Mouse (Mus musculus): ENCODE measurements around the gene Steap3. TPM values are rescaled to one million over a fixed set of nuclear protein-coding genes. Genes with fewer than 3 reads are reported as not detected.
A peak's percentile ranks its signal among the peaks of the same experiment; 100 is the strongest.

The Steap3 gene
- total and polyA plus RNA-seq, 2 experiments from 2014 or later, result 19.6 to 38.7 TPM

- no peaks in the 10 kb centered on the region for H3K4me1 ChIP-seq (ENCODE audit: control insufficient read depth, insufficient read depth)
- no peak for ATAC-seq (ENCODE audit: insufficient read depth, low read depth)
- no peak for DNase-seq (ENCODE audit: low spot score)
These were observed 40.3 kb downstream of the Steap3 start for GRCm38 (mm10) chr1:120232170-120232569.

GRCm38 (mm10) chr1:120231334-120231733, 41.2 kb downstream of the Steap3 start:
- Histone ChIP-seq H3K9me3 (replicated peaks; ENCODE audit: control insufficient read depth, low read length) (no peaks in the 10 kb centered on the region), H3K9ac (replicated peaks; ENCODE audit: low read depth, low read length) (no peak overlapping the region), H3K27ac (ENCODE audit: low read depth) (no peak overlapping the region), H3K4me2 (ENCODE audit: low read depth, low read length) (no peak overlapping the region), H3K27me3 (ENCODE audit: control insufficient read depth, insufficient read depth, low read length) (no peaks in the 10 kb centered on the region), H3K4me3 (ENCODE audit: low read depth, low read length) (no peak overlapping the region), H3K4me1 (ENCODE audit: control insufficient read depth, insufficient read depth) (no peaks in the 10 kb centered on the region), H3K36me3 (replicated peaks; ENCODE audit: control insufficient read depth, insufficient read depth, low read length) (0 out of 2 replicates have a peak, but pooled peaks cover 12% of the 10 kb centered on the region)
- ATAC-seq (ENCODE audit: insufficient read depth, low read depth) (peak; percentile 42; the same call in 1 of the 2 replicates), DNase-seq (ENCODE audit: low spot score) (peak; percentile 20)
- 8% methylated on average over 6 of the region's 6 CpGs for WGBS
- TF ChIP-seq EP300 (IDR thresholded peaks at IDR 0.05; ENCODE audit: low read depth), result no peak
- TF ChIP-seq CTCF (IDR thresholded peaks at IDR 0.05; ENCODE audit: low read depth), result peak; percentile 68

More at GRCm38 (mm10) chr1:120232170-120232569, 40.3 kb downstream of the Steap3 start:
- 73% methylated on average over 6 of the region's 6 CpGs for WGBS
- no peaks in the 10 kb centered on the region for H3K9me3 ChIP-seq (replicated peaks; ENCODE audit: control insufficient read depth, low read length)
- no peak for TF ChIP-seq CTCF (IDR thresholded peaks at IDR 0.05; ENCODE audit: low read depth)
- TF ChIP-seq EP300 (IDR thresholded peaks at IDR 0.05; ENCODE audit: low read depth), result no peak
- H3K36me3 ChIP-seq (replicated peaks; ENCODE audit: control insufficient read depth, insufficient read depth, low read length), result 0 out of 2 replicates have a peak, but pooled peaks cover 7% of the 10 kb centered on the region
- no peak overlapping the region for H3K4me3 ChIP-seq (ENCODE audit: low read depth, low read length)
- H3K27me3 ChIP-seq (ENCODE audit: control insufficient read depth, insufficient read depth, low read length), result no peaks in the 10 kb centered on the region
- no peak overlapping the region for H3K9ac ChIP-seq (replicated peaks; ENCODE audit: low read depth, low read length)
- H3K27ac ChIP-seq (ENCODE audit: low read depth), result no peak overlapping the region
- H3K4me2 ChIP-seq (ENCODE audit: low read depth, low read length), result no peak overlapping the region

GRCm38 (mm10) chr1:120229723-120230471, 42.6 kb downstream of the Steap3 start:
- Histone ChIP-seq H3K4me2 (ENCODE audit: low read depth, low read length) (no peak overlapping the region), H3K4me3 (ENCODE audit: low read depth, low read length) (no peak overlapping the region), H3K36me3 (replicated peaks; ENCODE audit: control insufficient read depth, insufficient read depth, low read length) (0 out of 2 replicates have a peak, but pooled peaks cover 12% of the 10 kb centered on the region), H3K27me3 (ENCODE audit: control insufficient read depth, insufficient read depth, low read length) (no peaks in the 10 kb centered on the region), H3K4me1 (ENCODE audit: control insufficient read depth, insufficient read depth) (no peaks in the 10 kb centered on the region), H3K9ac (replicated peaks; ENCODE audit: low read depth, low read length) (no peak overlapping the region), H3K27ac (ENCODE audit: low read depth) (no peak overlapping the region), H3K9me3 (replicated peaks; ENCODE audit: control insufficient read depth, low read length) (no peaks in the 10 kb centered on the region)
- ATAC-seq (ENCODE audit: insufficient read depth, low read depth) (no peak), DNase-seq (ENCODE audit: low spot score) (no peak)
- WGBS, result 84% methylated on average over 10 of the region's 10 CpGs
- TF ChIP-seq CTCF (IDR thresholded peaks at IDR 0.05; ENCODE audit: low read depth), result no peak
- TF ChIP-seq EP300 (IDR thresholded peaks at IDR 0.05; ENCODE audit: low read depth), result no peak

GRCm38 (mm10) chr1:120223613-120224012, 48.9 kb downstream of the Steap3 start:
- ATAC-seq (ENCODE audit: insufficient read depth, low read depth) (no peak), DNase-seq (ENCODE audit: low spot score) (no peak)
- H3K27ac ChIP-seq (ENCODE audit: low read depth), result no peak overlapping the region
- TF ChIP-seq EP300 (IDR thresholded peaks at IDR 0.05; ENCODE audit: low read depth), result no peak
- TF ChIP-seq CTCF (IDR thresholded peaks at IDR 0.05; ENCODE audit: low read depth), result no peak
- no peaks in the 10 kb centered on the region for H3K9me3 ChIP-seq (replicated peaks; ENCODE audit: control insufficient read depth, low read length)
- no peak overlapping the region for H3K4me2 ChIP-seq (ENCODE audit: low read depth, low read length)
- 0 out of 2 replicates have a peak, but pooled peaks cover 9% of the 10 kb centered on the region for H3K36me3 ChIP-seq (replicated peaks; ENCODE audit: control insufficient read depth, insufficient read depth, low read length)
- H3K9ac ChIP-seq (replicated peaks; ENCODE audit: low read depth, low read length), result no peak overlapping the region
- WGBS, result 66% methylated on average over 4 of the region's 4 CpGs
- H3K27me3 ChIP-seq (ENCODE audit: control insufficient read depth, insufficient read depth, low read length), result no peaks in the 10 kb centered on the region
- no peak overlapping the region for H3K4me3 ChIP-seq (ENCODE audit: low read depth, low read length)
- no peaks in the 10 kb centered on the region for H3K4me1 ChIP-seq (ENCODE audit: control insufficient read depth, insufficient read depth)

DNA sequence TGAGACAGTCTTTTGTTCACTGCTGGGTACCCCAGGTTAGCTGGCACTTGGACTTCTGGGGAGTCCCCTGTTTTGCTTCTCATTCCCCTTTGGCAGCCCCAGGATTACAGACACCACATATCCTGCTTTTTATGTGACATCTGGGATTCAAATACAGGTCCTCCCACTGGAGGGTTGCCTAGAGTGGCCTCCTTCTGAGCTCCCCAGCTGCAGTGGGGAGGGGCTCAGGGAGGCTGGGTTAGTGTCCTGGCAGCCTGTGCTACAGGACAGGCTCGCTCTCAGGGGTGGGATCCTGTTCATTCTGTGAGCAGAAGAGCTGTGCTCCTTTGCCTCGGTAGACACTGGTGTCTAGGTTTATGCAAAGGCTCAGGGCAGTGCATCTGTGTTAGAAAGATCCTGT, 51.2 kb downstream of the Steap3 start:
- H3K27me3 ChIP-seq (ENCODE audit: control insufficient read depth, insufficient read depth, low read length), result no peaks in the 10 kb centered on the region
- no peaks in the 10 kb centered on the region for H3K4me1 ChIP-seq (ENCODE audit: control insufficient read depth, insufficient read depth)
- no peaks in the 10 kb centered on the region for H3K9me3 ChIP-seq (replicated peaks; ENCODE audit: control insufficient read depth, low read length)
- no peak overlapping the region for H3K4me2 ChIP-seq (ENCODE audit: low read depth, low read length)
- DNase-seq (ENCODE audit: low spot score) (no peak), ATAC-seq (ENCODE audit: insufficient read depth, low read depth) (no peak)
- no peaks in the 10 kb centered on the region for H3K36me3 ChIP-seq (replicated peaks; ENCODE audit: control insufficient read depth, insufficient read depth, low read length)
- WGBS, result 39% methylated on average over 2 of the region's 2 CpGs
- TF ChIP-seq EP300 (IDR thresholded peaks at IDR 0.05; ENCODE audit: low read depth) (no peak), CTCF (IDR thresholded peaks at IDR 0.05; ENCODE audit: low read depth) (no peak)
- no peak overlapping the region for H3K27ac ChIP-seq (ENCODE audit: low read depth)
- H3K9ac ChIP-seq (replicated peaks; ENCODE audit: low read depth, low read length), result no peak overlapping the region
- no peak overlapping the region for H3K4me3 ChIP-seq (ENCODE audit: low read depth, low read length)
